Mouse (Mus musculus) WW6 (cell line): ENCODE results near the gene Macrod2.

Experiments
- DNase-seq: peaks from one replicate; pipeline ENCODE4 v3.0.0-alpha.2; 2013; ENCODE audit warnings: low read depth, low spot score

Macrod2 gene

GRCm38 (mm10) chr2:141289059-141289713, 894.1 kb downstream of the Macrod2 start:
- no peak for DNase-seq

DNA sequence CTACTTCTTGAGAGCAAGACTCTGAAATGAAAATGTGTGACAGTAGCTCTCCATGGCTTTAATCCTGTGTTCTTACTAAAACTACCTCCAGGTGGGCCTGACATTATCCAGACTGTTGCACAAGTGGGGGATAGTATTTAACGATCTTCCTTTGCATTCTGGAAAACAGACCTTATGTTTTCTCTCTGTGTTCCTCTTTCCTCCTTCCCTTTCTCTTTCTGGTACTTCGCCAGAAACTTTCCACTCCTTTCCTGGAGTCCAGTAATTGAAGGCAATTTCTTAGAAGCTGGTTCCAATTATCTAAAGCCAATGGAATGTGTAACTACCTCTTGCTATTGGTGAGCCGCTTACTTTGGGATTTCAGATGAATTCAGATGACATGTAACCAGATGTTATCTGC, 897.7 kb downstream of the Macrod2 start:
- no peak for DNase-seq

- no peak for DNase-seq
Observed at GRCm38 (mm10) chr2:141299168-141299567, 904.1 kb downstream of the Macrod2 start.

DNA sequence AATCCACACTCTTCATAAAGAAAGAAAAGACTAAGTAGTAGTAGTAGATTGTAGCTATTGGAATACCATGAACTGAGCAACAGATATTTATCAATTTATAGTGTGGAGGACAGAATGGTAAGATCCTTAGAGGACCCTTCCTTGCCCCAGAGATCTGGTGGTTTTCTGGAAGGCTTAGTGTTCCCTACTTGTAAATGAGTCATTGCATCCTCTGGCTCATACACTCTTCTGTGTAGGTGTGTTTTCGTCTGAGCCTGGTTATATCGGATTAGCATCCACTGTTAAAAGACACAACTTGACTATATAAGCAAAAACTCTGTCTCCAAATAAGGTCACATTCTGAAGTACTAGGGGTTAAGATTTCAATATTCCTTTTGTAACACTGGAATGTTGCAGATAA, 905.9 kb downstream of the Macrod2 start:
- DNase-seq, result no peak

- DNase-seq, result no peak
Observed at GRCm38 (mm10) chr2:141308406-141308805, 913.3 kb downstream of the Macrod2 start.

- no peak for DNase-seq
Observed at GRCm38 (mm10) chr2:141312136-141312948, 917.2 kb downstream of the Macrod2 start.

- DNase-seq, result no peak
Observed at GRCm38 (mm10) chr2:141315349-141315748, 920.2 kb downstream of the Macrod2 start.

GRCm38 (mm10) chr2:141323956-141324460, 928.9 kb downstream of the Macrod2 start:
- DNase-seq, result no peak

DNA sequence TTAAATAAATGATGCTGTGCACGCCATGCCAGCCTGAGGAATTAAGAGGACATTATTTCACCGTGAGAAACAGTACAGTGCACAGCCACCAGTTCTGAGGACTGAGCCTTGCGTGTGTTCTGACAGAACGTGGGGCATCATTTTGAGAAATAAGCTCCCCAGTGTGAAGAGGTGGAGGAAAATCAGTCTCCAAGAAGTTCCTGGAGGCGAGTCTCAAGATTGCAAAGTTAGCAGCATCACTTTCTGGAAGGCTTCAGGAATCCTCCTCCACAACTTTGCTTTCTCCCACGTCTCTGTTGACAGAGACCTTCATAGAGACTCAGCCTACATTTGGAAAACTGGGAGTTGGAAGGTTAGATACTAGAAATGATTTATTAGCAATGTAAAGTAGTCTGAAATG, 932.2 kb downstream of the Macrod2 start:
- no peak for DNase-seq

DNA sequence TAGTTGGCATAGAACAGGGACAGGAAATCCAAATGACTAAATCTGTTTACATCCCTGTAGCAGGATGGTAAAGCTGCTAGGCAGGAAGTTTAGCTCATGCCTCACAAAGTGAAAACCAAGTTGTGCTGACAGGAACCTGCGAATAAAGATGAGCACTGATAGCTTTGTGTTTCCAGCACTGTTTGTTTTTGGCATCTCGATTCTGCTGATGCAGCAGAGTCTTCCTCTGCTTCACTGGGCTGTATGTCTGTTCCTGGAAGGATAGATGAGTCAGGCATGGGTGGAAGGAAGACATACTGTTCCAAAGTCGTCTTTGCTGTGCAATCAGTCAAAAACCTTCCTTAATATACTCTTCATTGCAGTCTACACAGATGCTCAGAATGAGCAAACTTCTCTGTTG, 942.6 kb downstream of the Macrod2 start:
- DNase-seq, result no peak

GRCm38 (mm10) chr2:141343988-141344535, 949.0 kb downstream of the Macrod2 start:
- DNase-seq, result no peak

GRCm38 (mm10) chr2:141352623-141353022, 957.5 kb downstream of the Macrod2 start:
- no peak for DNase-seq

DNA sequence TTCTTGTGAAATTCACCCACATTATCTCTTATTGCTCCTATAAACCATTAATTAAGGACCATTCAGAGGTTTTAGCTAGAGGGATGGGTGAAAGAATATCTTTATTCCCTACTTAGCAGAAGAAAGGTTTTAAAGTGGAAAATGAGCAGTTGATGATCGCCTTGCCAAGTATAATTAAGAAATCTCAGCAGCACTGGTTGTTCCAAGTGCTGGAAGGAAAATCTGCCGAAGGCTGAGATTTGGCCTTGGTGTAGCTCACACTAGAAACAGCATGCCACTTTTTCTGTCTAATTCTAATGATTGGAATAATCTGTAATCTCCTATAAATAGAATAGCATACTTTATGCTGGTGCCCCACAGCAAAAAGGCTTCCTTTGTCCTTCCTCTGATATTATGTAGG, 993.5 kb downstream of the Macrod2 start:
- no peak for DNase-seq

- DNase-seq, result no peak
Observed at GRCm38 (mm10) chr2:141391229-141391628, 996.1 kb downstream of the Macrod2 start.

DNA sequence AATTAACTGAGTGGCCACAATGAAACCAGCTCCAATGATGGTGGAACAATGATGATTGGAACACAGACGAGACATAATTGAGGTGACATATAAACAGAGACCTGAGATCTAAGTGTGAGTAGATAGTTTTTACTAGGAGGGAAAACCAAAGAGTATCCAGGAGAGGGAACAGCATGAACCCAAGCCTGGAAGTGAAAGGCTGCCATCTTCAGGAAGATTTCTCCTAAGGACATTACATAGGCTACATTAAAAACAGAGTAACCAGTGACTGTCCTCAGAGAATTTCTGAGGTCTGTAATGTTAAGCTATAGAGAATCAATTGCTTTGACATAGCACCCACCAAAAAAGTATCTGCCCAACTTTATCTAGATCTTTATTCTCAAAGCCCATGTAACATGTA, 999.7 kb downstream of the Macrod2 start:
- DNase-seq, result no peak

DNA sequence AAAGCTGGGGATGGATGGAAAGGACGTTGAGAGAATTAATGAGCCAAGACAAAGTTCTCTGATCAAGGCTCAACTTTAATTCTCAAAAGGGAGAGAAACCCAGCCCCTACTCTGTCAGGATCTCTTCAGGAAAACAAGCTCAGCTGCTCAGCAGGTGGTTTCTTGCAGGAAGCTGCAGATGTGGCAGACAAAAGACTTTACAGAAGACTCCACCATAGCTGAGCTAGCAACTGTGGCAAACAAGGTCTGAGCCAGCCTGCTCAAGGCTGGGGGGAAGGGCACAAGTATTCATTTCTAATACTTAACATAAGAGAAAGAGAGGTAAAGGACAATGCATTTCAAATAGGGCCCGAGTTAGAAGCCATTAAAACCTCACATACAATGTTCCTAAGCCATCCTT, 1013.7 kb downstream of the Macrod2 start:
- no peak for DNase-seq

- DNase-seq, result no peak
Observed at GRCm38 (mm10) chr2:141416436-141416835, 1021.3 kb downstream of the Macrod2 start.

GRCm38 (mm10) chr2:141416855-141417544, 1021.9 kb downstream of the Macrod2 start:
- no peak for DNase-seq

DNA sequence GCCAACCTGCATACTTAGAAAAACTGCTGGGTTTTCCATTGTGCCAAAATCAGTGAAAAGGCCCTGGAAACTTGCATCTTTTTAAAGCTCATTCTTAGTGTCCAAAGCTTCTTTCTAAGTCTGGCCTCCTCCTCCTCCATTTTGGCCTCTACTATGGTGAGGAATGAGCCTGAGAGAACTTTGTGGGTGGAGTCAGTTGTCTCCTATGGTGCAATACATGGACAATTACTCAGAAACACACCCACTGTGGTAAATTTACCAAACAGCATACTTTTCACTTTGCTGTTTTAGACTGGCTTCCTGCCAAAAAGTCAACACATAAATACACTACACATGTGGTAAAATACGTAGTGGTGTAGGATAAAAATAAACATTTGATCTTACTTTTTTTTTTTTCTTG, 1024.7 kb downstream of the Macrod2 start:
- DNase-seq, result no peak

DNA sequence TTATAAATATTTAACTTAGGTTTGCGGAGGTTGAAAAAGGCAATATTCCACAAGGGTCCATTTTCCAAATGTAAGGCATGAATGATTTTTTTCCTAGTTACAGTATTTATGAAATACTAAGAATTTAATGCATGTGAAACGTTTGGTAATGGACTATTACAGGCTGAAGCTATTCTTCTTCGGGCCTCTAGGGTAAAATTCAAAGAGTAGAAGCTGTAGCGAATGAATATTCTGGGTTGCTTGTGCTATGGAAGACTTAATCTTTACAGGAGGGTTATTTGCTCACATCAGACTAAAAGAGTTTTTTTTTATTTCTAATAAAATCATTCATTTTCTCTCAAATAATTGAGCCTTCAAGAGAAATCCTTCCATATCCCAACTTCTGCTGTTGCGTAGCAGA, 1039.0 kb downstream of the Macrod2 start:
- DNase-seq, result no peak

GRCm38 (mm10) chr2:141434731-141435570, 1039.8 kb downstream of the Macrod2 start:
- no peak for DNase-seq
